Mouse (Mus musculus) neural tube, embryonic 11.5 days (tissue): ENCODE results near the gene Tcl1b4. TPM values are rescaled to one million over a fixed set of nuclear protein-coding genes. Genes with fewer than 3 reads are reported as not detected.
"Not testable (repeated sequence)": the region's sequence is repeated elsewhere in the genome, so short reads cannot be mapped to it uniquely, and the experiment has no call there.

Source experiments
- ATAC-seq: fragments of 200-750 bp; cut with Nextera tagmentation; 2 replicates; pipeline ENCODE4 v1.8.0; 2017; ENCODE audit warnings: moderate number of reproducible peaks, mild to moderate bottlenecking, moderate TSS enrichment, moderate library complexity; ENCODE audit not compliant: insufficient read depth, low FRiP score, low TSS enrichment
- DNase-seq: peaks from one replicate; pipeline ENCODE4 v3.0.0-alpha.2; 2015; ENCODE audit warnings: low spot score
- H3K27ac ChIP-seq: fragments of 300-500 bp; sonication (generic); 2 replicates; pipeline ENCODE4 v1.5.1; 2014; ENCODE audit warnings: low read depth, mild to moderate bottlenecking, low read length
- H3K27me3 ChIP-seq: fragments of 300-500 bp; sonication (generic); 2 replicates; pipeline ENCODE4 v1.6.1; 2014; ENCODE audit warnings: mild to moderate bottlenecking, low read length, mixed read lengths; ENCODE audit not compliant: control insufficient read depth, insufficient read depth
- H3K36me3 ChIP-seq: fragments of 300-500 bp; sonication (generic); 2 replicates; pipeline ENCODE4 v1.6.1; 2014; ENCODE audit warnings: mild to moderate bottlenecking, low read length, moderate library complexity, mixed read lengths; ENCODE audit not compliant: control insufficient read depth, insufficient read depth
- H3K4me1 ChIP-seq: fragments of 300-500 bp; sonication (generic); 2 replicates; pipeline ENCODE4 v1.6.1; 2014; ENCODE audit warnings: low read length, mixed read lengths; ENCODE audit not compliant: control insufficient read depth, insufficient read depth
- H3K4me2 ChIP-seq: fragments of 300-500 bp; sonication (generic); 2 replicates; pipeline ENCODE4 v1.6.1; 2014; ENCODE audit warnings: low read depth, mild to moderate bottlenecking, moderate library complexity
- H3K4me3 ChIP-seq: fragments of 300-500 bp; sonication (generic); 2 replicates; pipeline ENCODE4 v1.5.1; 2014; ENCODE audit warnings: low read depth, low read length
- H3K9ac ChIP-seq: fragments of 300-500 bp; sonication (generic); 2 replicates; pipeline ENCODE4 v1.6.1; 2014; ENCODE audit warnings: mild to moderate bottlenecking, low read length
- H3K9me3 ChIP-seq: fragments of 300-500 bp; sonication (generic); 2 replicates; pipeline ENCODE4 v1.6.1; 2016; ENCODE audit warnings: low read length; ENCODE audit not compliant: control insufficient read depth
- WGBS: fragments of 180-500 bp; shearing (Covaris S2); extraction: QIAGEN DNeasy Blood & Tissue Kit; methylation state at CpG from one replicate; pipeline ENCODE4 v1.1.7; 2014; 5-methylcytosine and 5-hydroxymethylcytosine counted together
- polyA plus RNA-seq: library from polyadenylated mRNA; unstranded; fragments of >200 nt; fragmentation: Nextera tagmentation; extraction: Ambion mirVana; gene quantifications from 2 replicates; pipeline ENCODE4 v1.2.1, GENCODE M21; 2014

Tcl1b4 gene
- polyA plus RNA-seq: not detected in 2 replicates

DNA sequence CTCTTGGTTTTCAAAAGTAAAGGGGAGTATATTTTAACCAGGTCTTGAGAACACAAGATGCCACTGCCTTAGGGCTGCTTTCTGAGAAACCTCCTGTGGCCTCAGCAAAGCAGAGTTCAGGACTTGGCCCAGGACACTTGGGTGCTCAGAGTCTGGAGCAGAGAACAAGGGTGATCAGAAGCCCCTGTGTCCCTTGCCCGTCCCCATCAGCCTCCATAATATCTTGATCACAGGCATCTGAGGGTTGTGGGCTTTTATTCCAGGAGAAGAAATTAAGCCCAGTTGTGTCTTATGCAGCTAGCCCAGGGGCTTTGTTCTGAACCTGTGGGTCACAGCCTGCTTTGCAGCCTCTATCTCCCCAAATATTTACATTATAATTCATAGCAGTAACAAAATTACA lies at the start of gene Tcl1b4:
TSS of gene Tcl1b4 (plus strand) at position 301 of the 400 bp plus-strand sequence.
- 94% methylated on average over 1 of the region's 1 CpGs for WGBS
- not testable (repeated sequence) for H3K9ac ChIP-seq, ATAC-seq, H3K4me2 ChIP-seq, H3K27ac ChIP-seq, H3K9me3 ChIP-seq, H3K4me1 ChIP-seq, H3K36me3 ChIP-seq, DNase-seq, H3K4me3 ChIP-seq, H3K27me3 ChIP-seq

DNA sequence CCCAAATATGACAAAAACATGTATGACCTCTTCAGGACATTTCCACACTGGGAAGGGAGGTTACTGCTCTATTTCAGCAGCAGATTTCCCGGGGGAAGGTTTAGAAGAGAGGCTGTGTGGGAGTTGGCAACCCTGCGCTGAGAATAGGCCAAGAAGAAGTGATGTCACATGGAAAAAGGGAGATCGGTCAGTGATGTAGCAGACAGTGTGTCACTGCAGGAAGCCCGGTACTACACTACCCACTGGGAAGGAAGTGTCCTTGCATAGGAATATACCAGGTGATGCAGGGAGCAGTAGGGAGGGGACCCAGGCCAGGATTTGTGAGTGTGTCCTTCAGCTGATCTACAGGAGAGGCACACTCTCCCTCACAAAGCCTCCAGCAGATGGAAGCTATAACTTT lies 46.5 kb upstream of the Tcl1b4 start:
- not testable (repeated sequence) for H3K27me3 ChIP-seq, H3K9ac ChIP-seq, H3K36me3 ChIP-seq, H3K9me3 ChIP-seq, H3K4me3 ChIP-seq, H3K4me2 ChIP-seq, DNase-seq, ATAC-seq, H3K27ac ChIP-seq, H3K4me1 ChIP-seq
- 76% methylated on average over 4 of the region's 4 CpGs for WGBS

DNA sequence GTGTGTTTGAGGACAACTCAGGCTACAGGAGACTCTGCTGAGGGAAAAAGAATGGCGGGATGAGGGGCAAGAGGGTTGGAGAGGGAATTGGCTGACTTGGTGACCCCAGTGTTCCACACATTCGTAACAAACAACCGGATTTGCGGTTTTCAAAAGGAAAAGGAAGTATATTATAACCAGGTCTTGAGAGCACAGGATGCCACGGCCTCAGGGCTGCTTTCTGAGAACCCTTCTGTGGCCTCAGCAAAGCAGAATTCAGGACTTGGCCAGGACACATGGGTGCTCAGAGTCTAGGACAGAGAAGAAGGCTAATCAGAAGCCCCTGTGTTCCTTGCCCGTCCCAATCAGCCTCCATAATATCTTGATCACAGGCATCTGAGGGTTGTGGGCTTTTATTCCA lies 42.9 kb upstream of the Tcl1b4 start:
- Histone ChIP-seq H3K27me3 (no peaks in the 10 kb centered on the region), H3K9me3 (no peaks in the 10 kb centered on the region), H3K4me1 (no peaks in the 10 kb centered on the region), H3K4me3 (no peak overlapping the region), H3K4me2 (no peak overlapping the region), H3K36me3 (no peaks in the 10 kb centered on the region), H3K27ac (no peak overlapping the region), H3K9ac (no peak overlapping the region)
- 92% methylated on average over 6 of the region's 6 CpGs for WGBS
- DNase-seq (no peak), ATAC-seq (no peak)

DNA sequence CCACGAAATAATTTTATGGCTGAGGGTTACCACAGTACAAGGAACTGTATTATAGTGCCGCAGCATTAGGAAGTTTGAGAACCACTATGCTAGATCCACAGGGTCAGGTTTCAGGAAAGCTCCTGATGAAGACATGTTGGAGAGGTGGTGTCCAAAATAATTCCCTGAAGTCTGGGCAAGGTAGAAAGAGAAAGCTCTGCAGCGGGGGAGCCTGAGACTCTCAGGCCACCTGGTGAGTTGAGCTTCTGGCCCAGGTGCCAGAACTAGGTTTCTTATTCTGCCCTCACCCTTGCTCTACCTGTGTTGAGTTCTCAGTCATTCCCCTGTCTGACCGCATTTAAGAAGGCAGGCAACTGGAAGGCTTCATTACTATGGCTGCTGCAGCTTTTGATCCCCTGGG lies 42.4 kb upstream of the Tcl1b4 start, which contains the start of gene Tcl1b1:
TSS of gene Tcl1b1 (plus strand) at position 301 of the 400 bp plus-strand sequence.
- ATAC-seq (no peak), DNase-seq (no peak)
- H3K36me3 ChIP-seq: no peaks in the 10 kb centered on the region
- H3K27me3 ChIP-seq: no peaks in the 10 kb centered on the region
- 82% methylated on average over 4 of the region's 4 CpGs for WGBS
- no peak within 1 kb of the TSS for H3K4me3 ChIP-seq
- H3K9me3 ChIP-seq: no peaks in the 10 kb centered on the region
- H3K9ac ChIP-seq: no peak within 1 kb of the TSS
- H3K27ac ChIP-seq: no peak within 1 kb of the TSS
- no peak within 1 kb of the TSS for H3K4me2 ChIP-seq
- H3K4me1 ChIP-seq: no peaks in the 10 kb centered on the region

DNA sequence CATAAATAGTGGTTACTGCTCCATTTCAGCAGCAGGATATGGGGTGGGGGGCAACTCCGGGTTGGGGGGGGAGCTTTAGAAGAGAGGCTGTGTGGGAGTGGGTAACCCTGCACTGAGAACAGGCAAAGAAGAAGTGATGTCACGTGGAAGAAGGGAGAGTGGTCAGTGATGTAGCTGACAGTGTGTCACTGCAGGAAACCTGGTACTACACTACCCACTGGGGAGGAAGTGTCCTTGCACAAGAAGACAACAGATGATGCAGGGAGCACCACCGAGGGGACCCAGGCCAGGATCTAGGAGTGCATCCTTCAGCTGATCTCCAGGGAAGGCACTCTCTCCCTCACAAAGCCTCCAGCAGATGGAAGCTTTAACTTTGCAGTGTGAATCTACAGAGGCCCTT lies 35.0 kb upstream of the Tcl1b4 start:
- no peak for ATAC-seq
- H3K4me1 ChIP-seq: no peaks in the 10 kb centered on the region

DNA sequence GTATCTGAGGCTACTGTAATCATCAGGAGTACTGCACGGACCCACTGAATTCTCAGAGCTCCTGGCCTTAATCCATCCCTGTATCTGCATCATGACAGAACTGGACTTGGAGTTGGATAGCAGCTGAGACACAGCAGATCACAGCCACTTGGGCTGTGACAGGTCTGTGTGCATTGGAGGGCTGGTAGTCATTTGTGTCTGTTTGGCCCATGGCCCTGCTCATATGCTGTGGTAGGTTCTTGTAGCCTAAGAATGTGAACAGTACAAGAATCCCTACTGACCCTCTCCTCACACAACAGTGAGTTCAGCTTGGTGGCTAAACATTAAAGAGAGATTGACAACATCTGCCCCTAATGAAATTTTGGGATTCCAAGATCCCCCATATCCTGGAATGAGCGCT lies 28.4 kb upstream of the Tcl1b4 start:
- H3K4me1 ChIP-seq: no peaks in the 10 kb centered on the region
- no peak overlapping the region for H3K9ac ChIP-seq
- no peaks in the 10 kb centered on the region for H3K36me3 ChIP-seq
- H3K9me3 ChIP-seq: no peaks in the 10 kb centered on the region
- no peak for DNase-seq
- H3K27ac ChIP-seq: no peak overlapping the region
- no peaks in the 10 kb centered on the region for H3K27me3 ChIP-seq
- H3K4me3 ChIP-seq: no peak overlapping the region
- no peak overlapping the region for H3K4me2 ChIP-seq
- 83% methylated on average over 2 of the region's 2 CpGs for WGBS
- ATAC-seq: no peak

More for the DNA sequence above, 35.0 kb upstream of the Tcl1b4 start:
- no peak overlapping the region for H3K9ac ChIP-seq
- no peak overlapping the region for H3K4me2 ChIP-seq
- no peaks in the 10 kb centered on the region for H3K9me3 ChIP-seq
- 74% methylated on average over 3 of the region's 3 CpGs for WGBS
- H3K36me3 ChIP-seq: no peaks in the 10 kb centered on the region
- H3K27me3 ChIP-seq: no peaks in the 10 kb centered on the region
- H3K4me3 ChIP-seq: no peak overlapping the region
- no peak for DNase-seq
- H3K27ac ChIP-seq: no peak overlapping the region

DNA sequence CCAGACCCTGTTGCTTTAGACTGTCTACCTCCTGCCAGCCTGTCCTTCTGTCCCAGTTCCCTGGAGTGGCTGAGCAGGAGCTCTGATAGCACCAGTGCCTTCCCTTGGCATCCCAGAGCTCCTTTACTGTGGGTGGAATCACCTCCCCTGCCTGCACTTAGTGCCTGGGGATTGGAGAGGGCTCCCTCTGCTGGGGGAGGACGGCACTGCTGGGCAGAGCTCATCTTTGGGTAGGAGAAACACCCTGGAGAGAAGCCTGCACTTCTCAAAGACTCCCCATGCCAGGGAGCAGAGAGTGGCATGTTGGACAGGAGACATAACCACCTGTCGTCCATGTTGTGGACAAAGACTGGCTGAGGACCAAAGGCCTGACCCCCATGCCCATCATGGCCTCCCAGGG lies 27.4 kb upstream of the Tcl1b4 start:
- not testable (repeated sequence) for H3K27me3 ChIP-seq, H3K9ac ChIP-seq, ATAC-seq, DNase-seq, H3K4me2 ChIP-seq, H3K36me3 ChIP-seq, H3K9me3 ChIP-seq, H3K4me3 ChIP-seq, H3K4me1 ChIP-seq, H3K27ac ChIP-seq
- 36% methylated on average over 2 of the region's 2 CpGs for WGBS

DNA sequence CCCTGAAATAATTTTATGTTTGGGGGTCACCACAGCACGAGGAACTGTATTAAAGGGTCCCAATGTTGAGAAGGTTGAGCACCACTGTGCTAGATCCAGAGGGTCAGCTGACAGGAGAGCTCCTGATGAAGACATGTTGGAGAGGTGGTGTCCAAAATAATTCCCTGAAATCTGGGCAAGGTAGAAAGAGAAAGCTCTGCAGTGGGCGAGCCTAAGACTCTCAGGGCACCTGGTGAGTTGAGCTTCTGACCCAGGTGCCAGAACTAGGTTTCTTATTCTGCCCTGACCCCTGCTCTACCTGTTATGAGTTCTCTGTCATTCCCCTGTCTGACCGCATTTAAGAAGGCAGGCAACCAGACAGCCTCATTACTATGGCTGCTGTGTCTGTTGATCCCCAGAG lies 25.7 kb upstream of the Tcl1b4 start, which contains the start of gene Tcl1b5:
TSS of gene Tcl1b5 (plus strand) at position 301 of the 400 bp plus-strand sequence.
- not testable (repeated sequence) for H3K4me3 ChIP-seq, H3K4me1 ChIP-seq, H3K4me2 ChIP-seq, H3K36me3 ChIP-seq, H3K9ac ChIP-seq, H3K27ac ChIP-seq, DNase-seq, ATAC-seq, H3K9me3 ChIP-seq, H3K27me3 ChIP-seq
- WGBS: 76% methylated on average over 3 of the region's 3 CpGs

DNA sequence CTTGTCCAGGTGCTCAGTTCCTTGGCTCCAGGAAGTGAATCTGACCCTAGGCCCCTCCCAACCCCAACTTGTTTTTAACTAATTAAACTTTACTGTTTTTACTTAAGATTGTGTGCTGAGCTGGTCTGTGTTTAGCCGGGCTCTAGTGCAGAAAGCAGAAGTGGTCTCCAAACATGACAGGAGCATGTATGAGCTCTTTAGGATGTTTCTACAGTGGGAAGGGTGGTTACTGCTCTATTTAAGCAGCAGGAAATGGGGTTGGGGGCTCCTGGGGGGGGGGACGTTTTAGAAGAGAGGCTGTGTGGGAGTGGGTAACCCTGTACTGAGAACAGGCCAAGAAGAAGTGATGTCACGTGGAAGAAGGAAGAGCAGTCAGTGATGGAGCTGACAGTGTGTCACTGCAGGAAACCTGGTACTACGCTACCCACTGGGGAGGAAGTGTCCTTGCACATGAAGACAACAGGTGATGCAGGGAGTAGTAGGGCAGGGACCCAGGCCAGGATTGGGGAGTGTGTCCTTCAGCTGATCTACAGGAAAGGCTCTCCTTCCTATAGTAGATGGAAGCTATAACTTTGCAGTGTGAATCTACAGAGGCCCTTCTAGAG lies 20.6 kb upstream of the Tcl1b4 start:
- H3K4me1 ChIP-seq, ATAC-seq, DNase-seq, H3K9me3 ChIP-seq, H3K36me3 ChIP-seq, H3K4me3 ChIP-seq, H3K27me3 ChIP-seq, H3K4me2 ChIP-seq, H3K9ac ChIP-seq, H3K27ac ChIP-seq: not testable (repeated sequence)
- 85% methylated on average over 4 of the region's 4 CpGs for WGBS
